Mouse (Mus musculus) CD4-positive, CD25-positive, alpha-beta regulatory T cell, adult 4 months (primary cell): ENCODE data around the gene Chd3. TPM values are rescaled to one million over a fixed set of nuclear protein-coding genes. Genes with fewer than 3 reads are reported as not detected.
A peak's percentile ranks its signal among the peaks of the same experiment; 100 is the strongest.

Experiments
- ATAC-seq: one replicate; pipeline ENCODE4 v1.8.0; 2017
- polyA plus RNA-seq, 2 experiments: library from polyadenylated mRNA; unstranded; fragments of 100-300 nt; shearing (Covaris generic); gene quantifications; one replicate each; pipeline ENCODE4 v1.2.1; 2017

The Chd3 gene
- polyA plus RNA-seq, 2 experiments from 2014 or later = 71.8 to 80.8 TPM

GRCm38 (mm10) chr11:69388680-69389079, 19.5 kb upstream of the Chd3 start:
- no peak for ATAC-seq

- ATAC-seq = no peak
These were observed 17.6 kb upstream of the Chd3 start for GRCm38 (mm10) chr11:69386758-69387157.

GRCm38 (mm10) chr11:69384979-69385378, 15.8 kb upstream of the Chd3 start:
- no peak for ATAC-seq

- no peak for ATAC-seq
These were observed 13.4 kb upstream of the Chd3 start for GRCm38 (mm10) chr11:69382478-69383105.

- no peak for ATAC-seq
These were observed 12.2 kb upstream of the Chd3 start for GRCm38 (mm10) chr11:69381356-69381755.

- ATAC-seq = no peak
These were observed 10.4 kb upstream of the Chd3 start for GRCm38 (mm10) chr11:69379600-69379999.

- no peak for ATAC-seq
These were observed 8.6 kb upstream of the Chd3 start for GRCm38 (mm10) chr11:69377766-69378165.

- ATAC-seq = no peak
These were observed 6.4 kb upstream of the Chd3 start for GRCm38 (mm10) chr11:69375646-69376045.

- no peak for ATAC-seq
These were observed 4.2 kb upstream of the Chd3 start for GRCm38 (mm10) chr11:69373223-69373965.

- no peak for ATAC-seq
These were observed 3.6 kb upstream of the Chd3 start for GRCm38 (mm10) chr11:69372780-69373170.

GRCm38 (mm10) chr11:69372056-69372779, 3.0 kb upstream of the Chd3 start:
- peak; percentile 37 for ATAC-seq

GRCm38 (mm10) chr11:69371601-69372000, 2.4 kb upstream of the Chd3 start:
- ATAC-seq = no peak

- ATAC-seq = no peak
These were observed 1.6 kb upstream of the Chd3 start for GRCm38 (mm10) chr11:69370817-69371215.

GRCm38 (mm10) chr11:69369990-69370816, 997 bp upstream of the Chd3 start:
- no peak for ATAC-seq

GRCm38 (mm10) chr11:69368356-69369214, 621 bp downstream of the Chd3 start:
- no peak for ATAC-seq

- no peak for ATAC-seq
These were observed 1.4 kb downstream of the Chd3 start for GRCm38 (mm10) chr11:69367616-69368355.

GRCm38 (mm10) chr11:69366855-69367615, 2.2 kb downstream of the Chd3 start:
- ATAC-seq = peak; percentile 0

- peak; percentile 84 for ATAC-seq
These were observed 2.9 kb downstream of the Chd3 start for GRCm38 (mm10) chr11:69366157-69366854.

GRCm38 (mm10) chr11:69365722-69366121, 3.5 kb downstream of the Chd3 start:
- no peak for ATAC-seq

GRCm38 (mm10) chr11:69364910-69365309, 4.3 kb downstream of the Chd3 start:
- no peak for ATAC-seq
